Mouse (Mus musculus): ENCODE data around the gene Aars2.

DNA sequence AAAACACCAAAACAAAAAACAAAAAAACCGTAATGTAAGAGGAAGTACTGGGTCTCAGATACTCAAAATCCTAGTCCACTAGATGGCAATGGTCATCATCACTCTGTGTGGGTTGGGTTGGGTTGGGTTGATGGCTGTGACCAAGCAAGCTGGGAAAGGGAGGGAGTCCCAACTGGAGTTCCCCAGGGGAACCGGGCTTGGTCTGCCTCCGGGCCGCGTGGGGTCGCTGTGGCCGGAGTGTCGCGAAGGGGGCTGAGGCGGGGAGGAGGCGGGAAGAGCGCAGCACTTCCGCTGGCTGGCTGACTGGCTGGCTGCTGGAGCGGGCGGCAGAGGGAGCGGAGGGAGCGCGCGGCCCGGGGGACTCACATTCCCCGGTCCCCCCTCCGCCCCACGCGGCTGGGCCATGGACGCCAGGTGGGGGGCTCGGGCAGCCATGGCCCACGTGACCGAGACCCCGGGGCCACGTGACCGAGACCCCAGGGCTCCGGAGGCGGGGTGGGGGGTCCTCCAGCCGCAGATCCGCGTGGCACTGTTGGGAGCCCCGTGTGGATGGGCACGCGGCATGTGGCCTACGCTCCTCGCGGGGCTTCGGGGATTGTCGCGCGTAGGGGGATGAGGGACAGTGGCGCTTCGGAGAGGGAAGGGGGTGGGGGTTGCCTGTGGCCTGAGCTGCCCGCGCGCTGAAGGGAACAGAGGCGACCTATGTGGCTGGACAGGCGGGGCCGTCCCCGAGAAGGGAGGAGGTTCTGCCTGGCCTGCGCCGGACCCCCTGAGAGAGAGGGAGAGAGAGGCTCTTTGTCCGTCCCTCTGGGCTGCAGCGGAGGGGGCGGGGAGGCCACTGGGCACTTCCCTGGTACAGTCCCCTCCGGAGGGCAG is 57.3 kb downstream of the Aars2 start, which contains the start of gene Slc35b2:
- TF ChIP-seq CTCF (IDR thresholded peaks at IDR 0.05; ENCODE audit: extremely low read depth, insufficient read depth, low read length), result peak; percentile 64
- TF ChIP-seq POLR2A (IDR thresholded peaks at IDR 0.05; ENCODE audit: extremely low read depth, insufficient read depth, low read length), result peak; percentile 46; the same call in 1 of the 2 replicates

Data from cortical plate, adult 2 months (tissue).